Mouse (Mus musculus) bone marrow, adult 2 months (tissue): ENCODE results near the gene Mfap3.

Source experiments
- CTCF ChIP-seq: fragments of 200-500 bp; IDR thresholded peaks from 2 replicates; pipeline ENCODE4 v1.5.1; 2011; ENCODE audit warnings: low read length, control low read depth; ENCODE audit not compliant: control insufficient read depth, insufficient read depth
- POLR2A ChIP-seq: fragments of 200-500 bp; IDR thresholded peaks from 2 replicates; pipeline ENCODE4 v1.6.1; 2011; ENCODE audit warnings: low read depth, mild to moderate bottlenecking, control low read depth, low read length, borderline replicate concordance; ENCODE audit not compliant: control insufficient read depth

DNA sequence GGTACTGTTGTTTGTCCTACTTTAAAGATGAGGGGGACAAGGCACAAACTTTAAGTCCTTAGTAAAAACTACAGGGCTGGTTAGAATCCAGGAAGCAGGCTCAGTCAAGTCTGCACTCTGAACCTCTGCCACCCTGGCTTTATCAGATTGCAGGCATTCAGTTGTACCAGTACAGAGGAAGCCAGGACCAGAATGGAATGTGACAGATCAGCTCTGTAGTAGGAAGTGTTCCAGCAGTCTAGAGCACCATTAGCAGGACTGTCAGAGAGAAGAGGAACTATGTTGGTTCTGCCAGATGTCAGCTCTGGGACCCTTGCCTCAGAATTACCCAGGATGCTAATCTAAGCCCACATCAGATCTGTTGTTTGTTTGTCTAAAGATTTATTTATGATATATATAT lies 6.1 kb downstream of the Mfap3 start:
- TF ChIP-seq POLR2A (no peak), CTCF (no peak)
